Mouse (Mus musculus) forebrain, embryonic 15.5 days (tissue): ENCODE results near the gene Sdr9c7. TPM values are rescaled to one million over a fixed set of nuclear protein-coding genes. Genes with fewer than 3 reads are reported as not detected.

Source experiments
- ATAC-seq: fragments of 200-750 bp; cut with Nextera tagmentation; replicated peaks from 2 replicates; pipeline ENCODE4 v1.8.0; 2017; ENCODE audit warnings: mild to moderate bottlenecking, moderate TSS enrichment, moderate library complexity
- H3K27ac ChIP-seq: fragments of 300-500 bp; sonication (generic); replicated peaks from 2 replicates; pipeline ENCODE4 v1.5.1; 2015; ENCODE audit warnings: mild to moderate bottlenecking, inconsistent platforms
- H3K27me3 ChIP-seq: fragments of 300-500 bp; sonication (generic); 2 replicates; pipeline ENCODE4 v1.6.1; 2015; ENCODE audit warnings: inconsistent platforms
- H3K36me3 ChIP-seq: fragments of 300-500 bp; sonication (generic); 2 replicates; pipeline ENCODE4 v1.6.1; 2015; ENCODE audit warnings: mild to moderate bottlenecking, inconsistent platforms
- H3K4me1 ChIP-seq: fragments of 300-500 bp; sonication (generic); 2 replicates; pipeline ENCODE4 v1.6.1; 2015; ENCODE audit warnings: inconsistent platforms
- H3K4me2 ChIP-seq: fragments of 300-500 bp; sonication (generic); replicated peaks from 2 replicates; pipeline ENCODE4 v1.6.1; 2015; ENCODE audit warnings: mild to moderate bottlenecking, inconsistent platforms
- H3K4me3 ChIP-seq: fragments of 300-500 bp; sonication (generic); 2 replicates; pipeline ENCODE4 v1.5.1; 2015; ENCODE audit warnings: mild to moderate bottlenecking, inconsistent platforms
- H3K9ac ChIP-seq: fragments of 300-500 bp; sonication (generic); replicated peaks from 2 replicates; pipeline ENCODE4 v1.6.1; 2015; ENCODE audit warnings: mild to moderate bottlenecking, inconsistent platforms
- H3K9me3 ChIP-seq: fragments of 300-500 bp; sonication (generic); 2 replicates; pipeline ENCODE4 v1.6.1; 2016; ENCODE audit warnings: inconsistent platforms
- WGBS: fragments of 180-500 bp; shearing (Covaris S2); methylation state at CpG from one replicate; pipeline ENCODE4 v1.1.7; 2015; ENCODE audit warnings: mixed read lengths; 5-methylcytosine and 5-hydroxymethylcytosine counted together
- polyA plus RNA-seq: library from polyadenylated mRNA; unstranded; fragments of >200 nt; fragmentation: Nextera tagmentation; extraction: Ambion mirVana; gene quantifications from 2 replicates; pipeline ENCODE4 v1.2.1, GENCODE M21; 2015

Sdr9c7 gene
- polyA plus RNA-seq, 1 experiment from 2014 or later = not detected

- H3K9me3 ChIP-seq = no peaks in the 10 kb centered on the region
- no peak overlapping the region for H3K4me3 ChIP-seq
- no peak for ATAC-seq
- 82% methylated on average over 4 of the region's 4 CpGs for WGBS
- no peaks in the 10 kb centered on the region for H3K36me3 ChIP-seq
- no peaks in the 10 kb centered on the region for H3K4me1 ChIP-seq
- no peaks in the 10 kb centered on the region for H3K27me3 ChIP-seq
- no peak overlapping the region for H3K9ac ChIP-seq
- H3K4me2 ChIP-seq = no peak overlapping the region
- H3K27ac ChIP-seq = no peak overlapping the region
Measured at GRCm38 (mm10) chr10:127949596-127950130, 51.3 kb downstream of the Sdr9c7 start.

GRCm38 (mm10) chr10:127951390-127951789 lies 53.1 kb downstream of the Sdr9c7 start:
- WGBS = 88% methylated on average over 9 of the region's 9 CpGs
- no peak for ATAC-seq
- Histone ChIP-seq H3K27ac (no peak overlapping the region), H3K4me3 (no peak overlapping the region), H3K4me1 (no peaks in the 10 kb centered on the region), H3K9me3 (no peaks in the 10 kb centered on the region), H3K36me3 (no peaks in the 10 kb centered on the region), H3K4me2 (no peak overlapping the region), H3K27me3 (no peaks in the 10 kb centered on the region), H3K9ac (no peak overlapping the region)

GRCm38 (mm10) chr10:127951821-127952220 lies 53.5 kb downstream of the Sdr9c7 start:
- Histone ChIP-seq H3K9me3 (no peaks in the 10 kb centered on the region), H3K27ac (no peak overlapping the region), H3K9ac (no peak overlapping the region), H3K4me1 (no peaks in the 10 kb centered on the region), H3K27me3 (no peaks in the 10 kb centered on the region), H3K4me2 (no peak overlapping the region), H3K4me3 (no peak overlapping the region), H3K36me3 (no peaks in the 10 kb centered on the region)
- WGBS = 85% methylated on average over 4 of the region's 4 CpGs
- no peak for ATAC-seq

GRCm38 (mm10) chr10:127955034-127955433 lies 56.7 kb downstream of the Sdr9c7 start:
- H3K9ac ChIP-seq = no peak overlapping the region
- no peak overlapping the region for H3K4me2 ChIP-seq
- no peaks in the 10 kb centered on the region for H3K36me3 ChIP-seq
- ATAC-seq = no peak
- H3K4me1 ChIP-seq = no peaks in the 10 kb centered on the region
- H3K9me3 ChIP-seq = no peaks in the 10 kb centered on the region
- no peaks in the 10 kb centered on the region for H3K27me3 ChIP-seq
- 76% methylated on average over 4 of the region's 4 CpGs for WGBS
- no peak overlapping the region for H3K27ac ChIP-seq
- no peak overlapping the region for H3K4me3 ChIP-seq

- Histone ChIP-seq H3K27me3 (no peaks in the 10 kb centered on the region), H3K9me3 (no peaks in the 10 kb centered on the region), H3K4me2 (no peak overlapping the region), H3K4me1 (no peaks in the 10 kb centered on the region), H3K36me3 (no peaks in the 10 kb centered on the region), H3K4me3 (no peak overlapping the region), H3K27ac (no peak overlapping the region), H3K9ac (no peak overlapping the region)
- ATAC-seq = no peak
- 62% methylated on average over 16 of the region's 16 CpGs for WGBS
Measured at GRCm38 (mm10) chr10:127956168-127956816, 58.0 kb downstream of the Sdr9c7 start.

- Histone ChIP-seq H3K4me3 (no peak overlapping the region), H3K27ac (no peak overlapping the region), H3K9me3 (no peaks in the 10 kb centered on the region), H3K9ac (no peak overlapping the region), H3K36me3 (no peaks in the 10 kb centered on the region), H3K4me2 (no peak overlapping the region), H3K4me1 (no peaks in the 10 kb centered on the region), H3K27me3 (no peaks in the 10 kb centered on the region)
- ATAC-seq = no peak
- 92% methylated on average over 7 of the region's 7 CpGs for WGBS
Measured at GRCm38 (mm10) chr10:127959161-127959679, 60.9 kb downstream of the Sdr9c7 start.

Other genes starting within 250 kb of the Sdr9c7 start
- 4.8 and 5.8 TPM in 2 replicates for gene Nemp1, start 231.6 kb upstream of the Sdr9c7 start, polyA plus RNA-seq
- 2.9 and 3.9 TPM in 2 replicates for gene Nab2, start 229.9 kb upstream of the Sdr9c7 start, polyA plus RNA-seq
- 0.87 and 1.1 TPM in 2 replicates for gene Myo1a, start 193.3 kb upstream of the Sdr9c7 start, polyA plus RNA-seq
- gene Tac2, start 174.0 kb upstream of the Sdr9c7 start, polyA plus RNA-seq = 4.5 and 6.6 TPM in 2 replicates
- gene Zbtb39, start 159.0 kb upstream of the Sdr9c7 start, polyA plus RNA-seq = 4.0 and 4.1 TPM in 2 replicates
- 0.60 and 0.74 TPM in 2 replicates for gene Gpr182, start 146.8 kb upstream of the Sdr9c7 start, polyA plus RNA-seq
- gene Rdh1, start 138.8 kb upstream of the Sdr9c7 start, polyA plus RNA-seq = not detected in 2 replicates
- not detected in 2 replicates for gene Rdh16f1, start 138.7 kb upstream of the Sdr9c7 start, polyA plus RNA-seq
- 0.22 and 0.24 TPM in 2 replicates for gene Rdh9, start 122.1 kb upstream of the Sdr9c7 start, polyA plus RNA-seq
- gene Rdh16, start 97.4 kb upstream of the Sdr9c7 start, polyA plus RNA-seq = 0.08 TPM in 1 of 2 replicates, not detected in the other
- gene Rdh19, start 48.6 kb upstream of the Sdr9c7 start, polyA plus RNA-seq = not detected in 2 replicates
- not detected in 2 replicates for gene Rdh16f2, start 32.0 kb upstream of the Sdr9c7 start, polyA plus RNA-seq
- not detected in 2 replicates for gene Rdh7, start 9.7 kb upstream of the Sdr9c7 start, polyA plus RNA-seq
- not detected in 2 replicates for gene Hsd17b6, start 109.1 kb downstream of the Sdr9c7 start, polyA plus RNA-seq
- 61.6 and 62.3 TPM in 2 replicates for gene Prim1, start 116.7 kb downstream of the Sdr9c7 start, polyA plus RNA-seq
- 599 and 612 TPM in 2 replicates for gene Naca, start 137.1 kb downstream of the Sdr9c7 start, polyA plus RNA-seq
- gene Ptges3, start 160.4 kb downstream of the Sdr9c7 start, polyA plus RNA-seq = 430 and 444 TPM in 2 replicates
- 2,026 and 2,088 TPM in 2 replicates for gene Atp5b, start 184.8 kb downstream of the Sdr9c7 start, polyA plus RNA-seq
- 9.1 and 9.8 TPM in 2 replicates for gene Baz2a, start 193.1 kb downstream of the Sdr9c7 start, polyA plus RNA-seq